Mouse (Mus musculus): ENCODE results near the gene Lin7b. TPM values are rescaled to one million over a fixed set of nuclear protein-coding genes. Genes with fewer than 3 reads are reported as not detected.
"Not testable (repeated sequence)": the region's sequence is repeated elsewhere in the genome, so short reads cannot be mapped to it uniquely, and the experiment has no call there.

Lin7b gene
- total RNA-seq, 2 experiments from 2014 or later: 1.3 to 1.7 TPM

GRCm38 (mm10) chr7:45396337-45396775, 26.0 kb upstream of the Lin7b start:
- intact Hi-C loops (cut with DNase I): loop anchor here (5.0 kb wide), 1 partner anchor 36 kb away; the partner anchor contains the start of gene Gys1
- DNase-seq: not testable (repeated sequence)

GRCm38 (mm10) chr7:45395578-45396336, 25.4 kb upstream of the Lin7b start, which contains the start of gene Snrnp70:
Snrnp70 (minus strand) TSS chr7:45395742.
- peak; percentile 100 for DNase-seq
- intact Hi-C loops (cut with DNase I): loop anchor here (2.0 to 5.0 kb wide), 3 partner anchors 25 to 87 kb away; partner anchors contain the start of genes Gys1 and Lin7b

GRCm38 (mm10) chr7:45395129-45395541, 24.8 kb upstream of the Lin7b start:
- intact Hi-C loops (cut with DNase I): loop anchor here (2.0 to 5.0 kb wide), 3 partner anchors 24 to 86 kb away; partner anchors contain the start of genes Gys1 and Lin7b
- DNase-seq: no peak

DNA sequence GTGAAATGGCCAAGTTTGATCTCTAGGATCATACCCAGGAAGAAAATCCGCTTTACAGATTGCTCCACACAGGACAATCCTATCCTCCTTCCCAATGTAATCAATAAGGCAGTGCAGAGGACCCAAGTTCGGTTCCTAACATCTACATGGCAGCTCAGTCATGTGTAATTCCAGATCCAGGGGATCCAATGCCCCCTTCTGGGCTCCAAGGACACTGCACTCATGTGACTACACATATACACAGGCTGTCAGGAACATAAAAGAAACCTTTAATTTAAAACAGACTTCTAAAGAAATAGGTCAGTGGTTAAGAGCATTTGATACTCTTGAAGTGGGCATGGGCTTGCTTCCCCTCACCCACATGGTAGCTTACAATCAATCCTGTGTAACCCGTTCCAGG, 15.7 kb upstream of the Lin7b start:
- no peak for DNase-seq
- intact Hi-C loops (cut with DNase I): no loop called here

DNA sequence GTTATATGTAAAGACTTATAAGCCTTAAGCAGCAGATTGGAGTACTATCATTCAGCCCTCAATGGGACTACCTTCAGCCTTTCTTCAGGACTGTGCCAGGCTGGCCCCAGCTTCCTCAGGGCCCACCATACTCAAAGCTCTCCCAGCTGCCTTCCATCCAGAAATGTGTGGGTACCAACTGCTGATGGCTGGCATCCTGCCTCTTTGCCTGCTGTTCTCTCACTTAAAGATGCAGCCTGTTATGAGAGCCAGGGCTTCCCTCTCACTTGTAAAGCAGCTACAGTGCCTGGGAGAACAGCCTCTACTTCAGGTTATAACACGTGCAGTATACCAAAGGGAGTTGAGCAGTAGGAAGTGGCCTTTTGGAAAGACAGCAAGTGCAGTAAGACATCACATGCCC, 5.7 kb upstream of the Lin7b start:
- DNase-seq: no peak
- intact Hi-C loops (cut with DNase I): no loop called here

DNA sequence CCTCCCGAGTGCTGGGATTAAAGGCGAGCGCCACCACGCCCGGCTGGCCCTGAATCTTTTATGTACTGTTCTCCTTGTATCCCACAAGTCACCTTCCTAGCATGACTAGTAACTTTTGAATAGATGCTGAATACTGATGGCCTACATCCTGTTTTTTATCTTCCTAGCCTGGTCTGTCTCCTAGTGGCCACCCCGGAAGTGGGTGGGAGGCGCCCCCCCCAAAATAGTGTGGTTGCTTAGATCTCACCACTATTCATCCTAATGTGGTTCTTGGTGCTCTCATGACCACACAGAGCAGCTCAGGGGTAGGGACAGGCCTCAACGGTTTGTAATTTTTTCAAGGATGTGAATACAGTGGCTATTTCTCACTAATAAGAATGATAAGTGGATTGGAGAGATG, 4.2 kb upstream of the Lin7b start:
- no peak for DNase-seq
- intact Hi-C loops (cut with DNase I): no loop called here

DNA sequence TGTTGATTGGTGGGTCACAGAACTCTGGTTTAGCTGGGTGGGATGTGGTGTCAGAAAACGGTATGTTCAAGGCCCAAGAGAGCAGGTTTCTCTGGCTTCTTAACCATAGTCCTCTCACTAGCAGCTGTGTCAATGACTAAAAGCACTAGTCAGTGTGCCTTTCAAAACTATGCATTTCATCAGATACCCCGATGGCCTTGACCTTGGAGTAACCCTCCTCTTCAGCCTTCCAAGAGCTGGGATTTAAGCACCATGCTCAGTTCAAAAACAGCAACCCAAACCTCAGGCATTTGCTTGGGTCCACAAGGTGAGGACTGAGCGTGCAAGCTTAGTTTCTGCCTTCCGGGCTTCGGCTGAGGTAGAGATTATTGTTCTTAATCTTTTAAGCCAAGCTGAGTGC, 2.0 kb upstream of the Lin7b start:
- no peak for DNase-seq
- intact Hi-C loops (cut with DNase I): no loop called here

GRCm38 (mm10) chr7:45369836-45370474, 428 bp downstream of the Lin7b start:
- intact Hi-C loops (cut with DNase I): loop anchor here (2.0 kb wide), 2 partner anchors 25 to 37 kb away; partner anchors contain the start of genes Snrnp70 and Trpm4
- no peak for DNase-seq

DNA sequence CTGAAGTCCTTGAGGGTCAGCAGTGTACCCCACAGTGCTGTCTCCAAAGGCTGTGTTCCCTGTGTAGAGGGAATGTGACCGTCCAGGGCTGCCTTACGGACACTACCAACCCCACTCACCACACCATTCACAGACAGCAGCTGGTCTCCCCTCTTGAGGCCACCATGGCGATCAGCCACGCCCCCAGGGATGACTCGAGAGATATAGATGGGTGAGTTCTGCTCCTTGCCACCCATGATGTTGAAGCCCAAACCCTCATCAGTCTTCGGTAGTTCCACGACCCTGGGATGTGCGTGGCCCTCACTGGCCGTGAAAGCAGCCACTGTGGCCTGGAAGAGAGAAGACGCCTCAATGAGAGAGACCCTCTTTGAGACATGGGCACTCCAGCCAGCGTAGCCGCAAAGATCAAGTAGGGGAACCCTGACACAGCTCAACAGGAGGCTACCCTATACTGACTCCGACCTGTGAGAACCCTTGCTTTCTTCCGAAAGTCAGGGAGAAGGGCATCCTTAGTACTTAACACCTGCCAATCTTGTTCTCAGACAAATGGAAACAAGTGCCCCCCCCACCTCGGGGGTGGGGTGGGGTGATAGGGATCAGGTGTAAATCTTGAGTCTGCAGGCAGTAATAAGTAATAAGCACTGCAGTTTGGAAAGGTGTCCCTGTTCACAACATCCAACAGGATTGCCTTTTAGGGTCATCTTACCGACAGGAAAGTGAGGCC, 1.2 kb downstream of the Lin7b start:
- DNase-seq: no peak
- intact Hi-C loops (cut with DNase I): loop anchor here (2.0 kb wide), 1 partner anchor 36 kb away; the partner anchor contains the start of gene Trpm4

GRCm38 (mm10) chr7:45368178-45368577, 2.2 kb downstream of the Lin7b start:
- intact Hi-C loops (cut with DNase I): loop anchor here (2.0 kb wide), 1 partner anchor 35 kb away; the partner anchor contains the start of gene Trpm4
- DNase-seq: no peak

DNA sequence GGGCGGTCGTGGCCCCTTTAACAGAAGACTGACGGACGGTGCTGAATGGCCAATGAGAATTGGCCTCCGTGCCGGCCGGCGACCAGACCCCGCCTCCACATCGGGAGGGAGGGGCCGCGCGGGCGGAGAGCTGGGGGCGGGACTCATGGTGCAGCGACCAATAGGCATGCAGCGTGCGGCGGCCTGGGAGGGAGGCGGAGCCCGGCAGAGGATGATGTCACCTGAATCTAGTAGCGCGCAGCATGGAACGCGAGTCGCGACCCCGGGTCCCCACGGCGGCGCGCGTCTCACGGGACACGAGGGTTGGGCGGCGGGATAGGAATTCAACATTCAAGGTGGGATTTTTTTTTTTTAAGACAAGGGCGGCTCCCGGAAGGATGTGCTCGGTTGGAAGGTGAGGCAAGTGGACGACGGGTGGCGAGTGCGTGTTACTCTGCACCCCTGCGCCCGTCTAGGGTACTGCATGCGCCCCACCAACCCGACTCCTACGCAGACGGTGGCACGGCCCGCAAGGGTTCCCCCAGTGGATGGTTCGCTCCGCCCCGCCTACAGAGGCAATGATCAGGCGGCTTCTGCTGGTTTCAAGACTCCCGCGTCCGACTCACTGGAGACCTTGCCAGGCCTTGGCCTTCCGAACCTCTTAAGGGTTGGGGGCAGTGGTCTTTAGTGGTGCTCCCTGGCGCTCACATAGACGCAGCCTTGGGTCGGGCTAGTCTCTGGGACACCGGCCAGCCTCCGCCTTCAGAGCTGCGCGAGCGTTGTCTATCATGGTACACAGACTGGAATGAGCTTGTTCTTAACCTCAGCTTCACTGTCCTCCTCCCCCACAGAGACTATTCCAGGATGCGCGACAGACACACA, 3.1 kb downstream of the Lin7b start:
- peak; percentile 97 to 98 for DNase-seq
- intact Hi-C loops (cut with DNase I): no loop called here

DNA sequence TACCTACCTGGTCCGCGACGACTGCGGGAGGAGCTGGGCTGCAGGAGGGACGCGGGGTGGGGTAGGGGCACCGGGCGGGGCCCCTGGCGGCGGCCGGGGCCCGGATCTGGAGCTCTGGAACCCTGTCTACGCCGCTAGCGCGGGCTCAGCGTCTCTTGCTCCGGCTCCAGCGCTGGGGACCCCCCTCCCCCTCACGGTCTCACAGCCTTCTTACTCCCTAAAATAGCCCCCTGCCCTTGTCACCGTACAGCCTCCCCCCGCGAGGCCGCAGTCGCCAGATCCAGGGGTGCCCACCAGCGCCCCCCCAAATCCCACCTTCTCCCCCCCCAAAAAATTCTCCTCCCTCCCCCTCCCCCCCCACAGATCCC, 3.7 kb downstream of the Lin7b start, which contains the start of gene Ppfia3:
Gene Ppfia3 (minus strand): TSS at position 368 of the 368 bp plus-strand sequence.
- no peak for DNase-seq
- intact Hi-C loops (cut with DNase I): no loop called here

- peak; percentile 61 for DNase-seq
- intact Hi-C loops (cut with DNase I): no loop called here
Measured at GRCm38 (mm10) chr7:45365742-45366651, 4.4 kb downstream of the Lin7b start.

- intact Hi-C loops (cut with DNase I): no loop called here
- DNase-seq: no peak
Measured at GRCm38 (mm10) chr7:45363983-45364382, 6.4 kb downstream of the Lin7b start.

- intact Hi-C loops (cut with DNase I): no loop called here
- DNase-seq: no peak
Measured at GRCm38 (mm10) chr7:45362801-45363200, 7.6 kb downstream of the Lin7b start.

GRCm38 (mm10) chr7:45361243-45361804, 9.1 kb downstream of the Lin7b start:
- DNase-seq: peak; percentile 49 to 52
- intact Hi-C loops (cut with DNase I): no loop called here

DNA sequence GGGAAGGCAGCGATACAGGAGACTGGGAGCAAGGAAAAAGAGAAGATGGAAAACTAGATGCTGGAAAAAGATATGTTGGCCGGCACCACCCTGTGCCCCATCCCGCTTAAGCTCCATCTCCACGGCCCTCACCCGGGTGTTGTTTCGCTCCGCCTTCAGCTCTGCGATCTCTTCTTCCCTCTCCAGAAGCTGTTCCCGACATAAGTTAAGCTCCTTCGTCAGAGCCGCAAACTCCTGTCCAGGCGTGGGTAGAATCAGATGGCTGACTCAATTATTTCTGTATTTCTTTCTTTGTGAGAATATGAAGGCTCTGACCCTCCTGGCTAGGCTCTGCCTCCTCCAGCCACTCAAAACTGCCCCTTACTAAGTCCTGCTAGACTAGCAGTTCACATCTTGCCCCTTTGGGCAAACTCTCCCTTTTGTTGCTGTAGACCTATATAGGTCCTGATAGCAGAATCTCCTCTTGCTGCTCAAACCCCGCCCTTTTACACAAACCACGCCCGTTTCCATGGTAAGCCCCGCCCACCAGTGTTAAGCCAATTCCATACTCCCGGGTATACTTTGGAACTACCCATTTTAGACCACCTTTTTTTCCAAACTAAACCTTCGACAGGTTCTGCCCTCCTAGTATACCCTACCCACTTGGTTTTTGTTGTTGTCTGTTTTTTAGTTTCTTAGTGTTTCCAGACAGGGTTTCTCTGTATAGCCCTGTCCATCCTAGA, 9.8 kb downstream of the Lin7b start:
- DNase-seq: no peak
- intact Hi-C loops (cut with DNase I): no loop called here

- intact Hi-C loops (cut with DNase I); DNase-seq: not testable (repeated sequence)
Measured at GRCm38 (mm10) chr7:45359081-45359480, 11.3 kb downstream of the Lin7b start.
